Mouse (Mus musculus) stomach, postnatal 0 days (tissue): ENCODE data around the gene Cyp3a25. TPM values are rescaled to one million over a fixed set of nuclear protein-coding genes. Genes with fewer than 3 reads are reported as not detected.
"Not testable (repeated sequence)": the region's sequence is repeated elsewhere in the genome, so short reads cannot be mapped to it uniquely, and the experiment has no call there.

ENCODE experiments used
- ATAC-seq: fragments of 200-750 bp; cut with Nextera tagmentation; 2 replicates; pipeline ENCODE4 v1.8.0; 2017; ENCODE audit not compliant: low FRiP score, low TSS enrichment
- DNase-seq: peaks from one replicate; pipeline ENCODE4 v3.0.0-alpha.2; 2016; ENCODE audit warnings: low spot score
- H3K27ac ChIP-seq: fragments of 300-500 bp; sonication (generic); replicated peaks from 2 replicates; pipeline ENCODE4 v1.5.1; 2014; ENCODE audit warnings: mild to moderate bottlenecking, control low read depth
- H3K27me3 ChIP-seq: fragments of 300-500 bp; sonication (generic); 2 replicates; pipeline ENCODE4 v1.6.1; 2014; ENCODE audit warnings: low read length; ENCODE audit not compliant: control insufficient read depth, insufficient read depth
- H3K36me3 ChIP-seq: fragments of 300-500 bp; sonication (generic); 2 replicates; pipeline ENCODE4 v1.6.1; 2014; ENCODE audit warnings: low read length, mixed read lengths; ENCODE audit not compliant: control insufficient read depth, insufficient read depth
- H3K4me1 ChIP-seq: fragments of 300-500 bp; sonication (generic); replicated peaks from 2 replicates; pipeline ENCODE4 v1.6.1; 2014; ENCODE audit warnings: antibody characterized with exemption; ENCODE audit not compliant: control insufficient read depth, insufficient read depth
- H3K4me2 ChIP-seq: fragments of 300-500 bp; sonication (generic); replicated peaks from 2 replicates; pipeline ENCODE4 v1.6.1; 2014; ENCODE audit warnings: low read depth, mild to moderate bottlenecking, control low read depth, moderate library complexity
- H3K4me3 ChIP-seq: fragments of 300-500 bp; sonication (generic); 2 replicates; pipeline ENCODE4 v1.5.1; 2014; ENCODE audit warnings: low read depth, low read length, control low read depth
- H3K9ac ChIP-seq: fragments of 300-500 bp; sonication (generic); 2 replicates; pipeline ENCODE4 v1.6.1; 2014; ENCODE audit warnings: mild to moderate bottlenecking, low read length, control low read depth, mixed read lengths
- H3K9me3 ChIP-seq: fragments of 300-500 bp; sonication (generic); 2 replicates; pipeline ENCODE4 v1.6.1; 2016; ENCODE audit warnings: low read length; ENCODE audit not compliant: control insufficient read depth
- CTCF ChIP-seq: IDR thresholded peaks from 2 replicates; pipeline ENCODE4 v1.5.1; 2016; ENCODE audit warnings: antibody characterized with exemption, low read depth, mild to moderate bottlenecking, moderate library complexity
- EP300 ChIP-seq: optimal IDR thresholded peaks from 2 replicates; pipeline ENCODE3; 2016; ENCODE audit warnings: antibody characterized with exemption
- WGBS: fragments of 180-500 bp; shearing (Covaris S2); extraction: QIAGEN DNeasy Blood & Tissue Kit; methylation state at CpG from one replicate; pipeline ENCODE4 v1.1.7; 2014; 5-methylcytosine and 5-hydroxymethylcytosine counted together
- polyA plus RNA-seq: library from polyadenylated mRNA; unstranded; fragments of >200 nt; fragmentation: Nextera tagmentation; extraction: Ambion mirVana; gene quantifications from 2 replicates; pipeline ENCODE4 v1.2.1, GENCODE M21; 2015

Cyp3a25 gene
- polyA plus RNA-seq: 0.27 and 0.58 TPM in 2 replicates

DNA sequence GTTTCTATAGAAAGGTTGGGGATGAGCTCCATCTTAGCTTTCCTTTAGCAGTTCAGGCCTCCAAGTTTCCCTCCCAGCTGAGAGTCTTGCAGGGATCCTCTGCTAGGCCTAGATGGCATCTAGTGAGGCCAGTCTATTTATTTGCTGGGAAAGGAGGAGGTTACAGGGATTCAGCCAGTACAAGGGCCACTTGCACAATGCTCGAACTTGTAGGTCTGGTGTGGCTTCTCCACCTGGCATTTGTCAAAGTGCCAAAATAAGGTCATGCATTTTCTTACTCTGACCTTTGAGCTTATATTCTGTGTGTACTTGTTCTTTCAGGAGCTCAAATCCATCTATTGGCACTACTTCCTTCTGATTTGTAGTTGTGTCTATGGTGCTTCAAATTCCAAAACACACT lies at the start of gene Cyp3a25:
Gene Cyp3a25, minus strand, starts transcription at position 110 of the 400 bp plus-strand sequence.
- H3K9ac ChIP-seq, H3K4me2 ChIP-seq, H3K4me1 ChIP-seq, ATAC-seq, H3K36me3 ChIP-seq, H3K4me3 ChIP-seq, H3K27ac ChIP-seq, H3K9me3 ChIP-seq, DNase-seq, H3K27me3 ChIP-seq: not testable (repeated sequence)
- WGBS: 72% methylated on average over 1 of the region's 1 CpGs

- H3K9me3 ChIP-seq: no peaks in the 10 kb centered on the region
- H3K9ac ChIP-seq: no peak overlapping the region
- no peaks in the 10 kb centered on the region for H3K4me1 ChIP-seq
- H3K4me2 ChIP-seq: no peak overlapping the region
- no peaks in the 10 kb centered on the region for H3K36me3 ChIP-seq
- WGBS: 45% methylated on average over 4 of the region's 4 CpGs
- no peak overlapping the region for H3K4me3 ChIP-seq
- ATAC-seq (no peak), DNase-seq (no peak)
- H3K27me3 ChIP-seq: no peaks in the 10 kb centered on the region
- TF ChIP-seq CTCF (no peak), EP300 (no peak)
- no peak overlapping the region for H3K27ac ChIP-seq
Observed at GRCm38 (mm10) chr5:146021136-146021535, 11.7 kb upstream of the Cyp3a25 start.

- H3K9ac ChIP-seq: no peak overlapping the region
- no peaks in the 10 kb centered on the region for H3K4me1 ChIP-seq
- H3K4me3 ChIP-seq: no peak overlapping the region
- DNase-seq (no peak), ATAC-seq (no peak)
- no peak overlapping the region for H3K4me2 ChIP-seq
- H3K36me3 ChIP-seq: no peaks in the 10 kb centered on the region
- WGBS: 69% methylated on average over 5 of the region's 5 CpGs
- no peaks in the 10 kb centered on the region for H3K9me3 ChIP-seq
- TF ChIP-seq CTCF (no peak), EP300 (no peak)
- no peaks in the 10 kb centered on the region for H3K27me3 ChIP-seq
- H3K27ac ChIP-seq: no peak overlapping the region
Observed at GRCm38 (mm10) chr5:146018275-146018674, 8.9 kb upstream of the Cyp3a25 start.

DNA sequence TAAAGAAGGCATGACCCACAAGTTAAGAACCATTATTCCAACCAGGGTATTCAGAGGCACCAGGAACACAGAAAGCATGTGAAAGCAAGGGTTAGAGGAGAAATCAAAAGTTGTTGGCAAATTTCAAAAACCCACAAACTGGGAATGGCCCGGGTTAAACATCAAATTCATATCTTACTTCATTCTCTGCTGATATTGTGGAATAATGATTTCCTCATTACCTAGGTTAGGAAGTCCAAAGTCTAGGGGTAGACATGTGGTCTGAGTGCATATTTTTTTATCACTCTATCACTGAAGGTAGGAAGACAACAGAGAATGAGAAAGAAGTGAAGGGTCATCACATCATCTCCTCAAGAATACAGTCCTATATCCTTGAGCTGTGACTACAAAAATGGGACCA lies 1.8 kb upstream of the Cyp3a25 start:
- H3K4me3 ChIP-seq: no peak overlapping the region
- no peaks in the 10 kb centered on the region for H3K9me3 ChIP-seq
- H3K27me3 ChIP-seq: no peaks in the 10 kb centered on the region
- 68% methylated on average over 1 of the region's 1 CpGs for WGBS
- H3K36me3 ChIP-seq: no peaks in the 10 kb centered on the region
- H3K9ac ChIP-seq: no peak overlapping the region
- DNase-seq (no peak), ATAC-seq (no peak)
- H3K4me2 ChIP-seq: no peak overlapping the region
- TF ChIP-seq CTCF (no peak), EP300 (no peak)
- H3K27ac ChIP-seq: no peak overlapping the region
- H3K4me1 ChIP-seq: no peaks in the 10 kb centered on the region

GRCm38 (mm10) chr5:145967080-145967479 lies 42.3 kb downstream of the Cyp3a25 start:
- no peak for ATAC-seq
- Histone ChIP-seq H3K9ac (no peak overlapping the region), H3K36me3 (no peaks in the 10 kb centered on the region), H3K27me3 (no peaks in the 10 kb centered on the region), H3K4me3 (no peak overlapping the region), H3K4me1 (no peaks in the 10 kb centered on the region), H3K4me2 (no peak overlapping the region), H3K9me3 (no peaks in the 10 kb centered on the region), H3K27ac (no peak overlapping the region)
- no peak for DNase-seq
- no peak for TF ChIP-seq CTCF
- TF ChIP-seq EP300: no peak

Other genes starting within 250 kb of the Cyp3a25 start
- gene Cyp3a44, start 203.7 kb downstream of the Cyp3a25 start, polyA plus RNA-seq: 0.08 and 0.15 TPM in 2 replicates
- gene Cyp3a11, start 129.7 kb downstream of the Cyp3a25 start, polyA plus RNA-seq: 0.65 and 2.3 TPM in 2 replicates
- gene Cyp3a59, start 69.6 kb upstream of the Cyp3a25 start, polyA plus RNA-seq: 0.06 TPM in 1 of 2 replicates, not detected in the other
- gene Gm5565, start 150.9 kb upstream of the Cyp3a25 start, polyA plus RNA-seq: not detected in 2 replicates
- not detected in 2 replicates for gene Gm6309, start 161.1 kb upstream of the Cyp3a25 start, polyA plus RNA-seq
- gene 1700001J03Rik, start 175.7 kb upstream of the Cyp3a25 start, polyA plus RNA-seq: not detected in 2 replicates
- gene Rnf6, start 211.9 kb upstream of the Cyp3a25 start, polyA plus RNA-seq: 35.9 and 38.3 TPM in 2 replicates
- gene Cdk8, start 221.6 kb upstream of the Cyp3a25 start, polyA plus RNA-seq: 12.2 and 12.6 TPM in 2 replicates